Mouse (Mus musculus) kidney, embryonic 14.5 days (tissue): ENCODE measurements at regions not wholly inside any gene's neighbourhood (a gene's known extent, or its start where the extent isn't known, plus 50 kb on each side); places are given as distances from the start of the nearest gene placed in this dataset.

Experiments used
- ATAC-seq: fragments of 200-750 bp; cut with Nextera tagmentation; 2 replicates; pipeline ENCODE4 v1.8.0; 2017; ENCODE audit warnings: moderate number of reproducible peaks, mild to moderate bottlenecking, moderate TSS enrichment, moderate library complexity; ENCODE audit not compliant: low FRiP score, low TSS enrichment
- H3K27ac ChIP-seq: fragments of 300-500 bp; sonication (generic); 2 replicates; pipeline ENCODE4 v1.5.1; 2014; ENCODE audit warnings: low read depth, mild to moderate bottlenecking, low read length, moderate library complexity, mixed read lengths
- H3K27me3 ChIP-seq: fragments of 300-500 bp; sonication (generic); 2 replicates; pipeline ENCODE4 v1.6.1; 2014; ENCODE audit warnings: mild to moderate bottlenecking, low read length; ENCODE audit not compliant: control insufficient read depth, insufficient read depth
- H3K36me3 ChIP-seq: fragments of 300-500 bp; sonication (generic); 2 replicates; pipeline ENCODE4 v1.6.1; 2014; ENCODE audit warnings: low read length, mixed read lengths; ENCODE audit not compliant: control insufficient read depth, insufficient read depth
- H3K4me1 ChIP-seq: fragments of 300-500 bp; sonication (generic); 2 replicates; pipeline ENCODE4 v1.6.1; 2014; ENCODE audit warnings: low read length, mixed read lengths; ENCODE audit not compliant: control insufficient read depth, insufficient read depth
- H3K4me2 ChIP-seq: fragments of 300-500 bp; sonication (generic); replicated peaks from 2 replicates; pipeline ENCODE4 v1.6.1; 2014; ENCODE audit warnings: low read depth, mild to moderate bottlenecking, low read length
- H3K4me3 ChIP-seq: fragments of 300-500 bp; sonication (generic); 2 replicates; pipeline ENCODE4 v1.5.1; 2014; ENCODE audit warnings: mild to moderate bottlenecking, low read length
- H3K9ac ChIP-seq: fragments of 300-500 bp; sonication (generic); 2 replicates; pipeline ENCODE4 v1.6.1; 2014; ENCODE audit warnings: low read depth, mild to moderate bottlenecking, low read length, moderate library complexity
- H3K9me3 ChIP-seq: fragments of 300-500 bp; sonication (generic); 2 replicates; pipeline ENCODE4 v1.6.1; 2016; ENCODE audit warnings: low read length; ENCODE audit not compliant: control insufficient read depth
- WGBS: fragments of 180-500 bp; shearing (Covaris S2); extraction: QIAGEN DNeasy Blood & Tissue Kit; methylation state at CpG from one replicate; pipeline ENCODE4 v1.1.7; 2014; 5-methylcytosine and 5-hydroxymethylcytosine counted together

DNA sequence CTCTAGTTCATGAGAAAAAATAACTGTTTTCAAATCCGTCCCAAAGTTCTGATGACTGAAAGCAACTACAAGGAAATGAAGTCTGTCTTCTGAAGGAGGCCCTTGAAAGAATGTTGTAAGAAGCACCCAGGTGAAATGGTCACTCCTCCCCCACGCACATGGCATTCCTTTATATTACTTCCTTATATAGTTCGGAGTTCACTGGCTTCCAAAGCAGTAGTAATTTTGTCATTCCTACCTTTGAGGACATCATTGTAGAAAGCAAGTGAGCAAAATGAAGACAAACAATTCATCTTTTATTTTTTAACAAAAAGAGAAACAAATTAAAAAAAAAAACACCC is 115.1 kb downstream of the Bmp2 start:
- no peak overlapping the region for H3K27ac ChIP-seq
- WGBS: 54% methylated on average over 3 of the region's 3 CpGs
- no peaks in the 10 kb centered on the region for H3K36me3 ChIP-seq
- H3K27me3 ChIP-seq: no peaks in the 10 kb centered on the region
- ATAC-seq: no peak
- no peak overlapping the region for H3K4me3 ChIP-seq
- no peak overlapping the region for H3K4me2 ChIP-seq
- no peaks in the 10 kb centered on the region for H3K4me1 ChIP-seq
- no peak overlapping the region for H3K9ac ChIP-seq
- H3K9me3 ChIP-seq: no peaks in the 10 kb centered on the region

- WGBS: 79% methylated on average over 2 of the region's 2 CpGs
- H3K4me2 ChIP-seq: no peak overlapping the region
- ATAC-seq: no peak
- H3K27ac ChIP-seq: no peak overlapping the region
- H3K4me1 ChIP-seq: no peaks in the 10 kb centered on the region
- H3K9me3 ChIP-seq: no peaks in the 10 kb centered on the region
- no peak overlapping the region for H3K9ac ChIP-seq
- H3K36me3 ChIP-seq: no peaks in the 10 kb centered on the region
- no peak overlapping the region for H3K4me3 ChIP-seq
- H3K27me3 ChIP-seq: no peaks in the 10 kb centered on the region
These were observed 117.9 kb downstream of the Bmp2 start for GRCm38 (mm10) chr2:133669821-133670220.

GRCm38 (mm10) chr2:133671528-133671927 is 119.6 kb downstream of the Bmp2 start:
- no peaks in the 10 kb centered on the region for H3K4me1 ChIP-seq
- 80% methylated on average over 4 of the region's 4 CpGs for WGBS

DNA sequence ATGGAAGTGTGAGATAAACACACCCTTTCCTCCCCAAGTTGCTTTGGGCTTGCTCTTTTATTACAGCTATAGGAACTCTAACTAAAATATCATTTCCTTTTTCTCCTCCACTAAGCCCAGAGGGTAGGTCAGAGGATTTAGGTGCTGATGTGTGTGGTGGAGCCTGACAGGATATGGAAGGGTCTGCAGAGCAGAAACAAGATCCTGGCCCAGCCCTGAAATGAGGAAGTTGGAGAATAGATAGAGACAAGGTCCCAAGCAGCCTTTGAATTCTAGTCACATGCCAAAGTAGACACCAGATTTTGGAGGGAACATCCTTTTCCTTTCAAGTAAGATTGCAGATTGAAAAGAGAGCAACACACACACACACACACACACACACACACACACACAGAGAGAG is 132.4 kb downstream of the Bmp2 start:
- Histone ChIP-seq H3K27me3 (no peaks in the 10 kb centered on the region), H3K9me3 (no peaks in the 10 kb centered on the region), H3K4me2 (no peak overlapping the region), H3K27ac (no peak overlapping the region), H3K36me3 (no peaks in the 10 kb centered on the region), H3K4me3 (no peak overlapping the region), H3K4me1 (no peaks in the 10 kb centered on the region), H3K9ac (no peak overlapping the region)
- no peak for ATAC-seq

More at GRCm38 (mm10) chr2:133671528-133671927, 119.6 kb downstream of the Bmp2 start:
- no peak overlapping the region for H3K4me3 ChIP-seq
- no peaks in the 10 kb centered on the region for H3K27me3 ChIP-seq
- no peak for ATAC-seq
- H3K4me2 ChIP-seq: no peak overlapping the region
- H3K9me3 ChIP-seq: no peaks in the 10 kb centered on the region
- no peak overlapping the region for H3K27ac ChIP-seq
- H3K9ac ChIP-seq: no peak overlapping the region
- H3K36me3 ChIP-seq: no peaks in the 10 kb centered on the region

DNA sequence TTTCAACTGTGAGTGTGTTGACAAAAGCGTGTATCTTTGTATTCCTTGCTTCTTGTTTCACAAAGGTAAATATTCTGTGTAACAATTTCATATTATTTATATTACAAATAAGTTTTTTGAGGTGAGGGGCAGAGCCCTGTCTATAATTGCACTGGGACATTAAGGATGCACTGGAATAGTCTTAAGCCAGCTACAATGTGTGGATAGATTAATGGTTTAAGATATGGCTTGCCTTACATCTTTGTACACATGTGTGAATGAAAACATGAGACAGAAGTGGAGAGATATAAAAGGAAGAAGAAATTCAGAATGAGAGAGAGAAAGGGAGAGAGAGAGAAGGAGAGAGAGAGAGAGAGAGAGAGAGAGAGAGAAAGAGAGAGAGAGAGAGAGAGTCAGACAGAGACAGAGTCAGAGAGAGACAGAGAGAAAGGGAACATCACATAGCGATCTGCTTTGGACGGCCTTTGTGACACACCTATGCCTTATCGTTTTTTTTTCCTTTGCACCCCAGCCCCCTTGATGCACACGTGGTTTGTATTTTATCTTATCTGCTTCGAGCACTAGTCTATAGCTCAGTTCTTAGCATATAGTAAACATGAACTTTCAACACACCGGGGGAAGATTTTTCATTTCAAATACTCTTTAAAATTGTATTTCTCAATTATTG is 136.3 kb downstream of the Bmp2 start:
- H3K27me3 ChIP-seq: no peaks in the 10 kb centered on the region
- no peaks in the 10 kb centered on the region for H3K4me1 ChIP-seq
- no peaks in the 10 kb centered on the region for H3K9me3 ChIP-seq
- H3K4me3 ChIP-seq: no peak overlapping the region
- no peak overlapping the region for H3K27ac ChIP-seq
- no peak overlapping the region for H3K9ac ChIP-seq
- no peak overlapping the region for H3K4me2 ChIP-seq
- no peaks in the 10 kb centered on the region for H3K36me3 ChIP-seq
- ATAC-seq: no peak
- WGBS: 84% methylated on average over 7 of the region's 7 CpGs

DNA sequence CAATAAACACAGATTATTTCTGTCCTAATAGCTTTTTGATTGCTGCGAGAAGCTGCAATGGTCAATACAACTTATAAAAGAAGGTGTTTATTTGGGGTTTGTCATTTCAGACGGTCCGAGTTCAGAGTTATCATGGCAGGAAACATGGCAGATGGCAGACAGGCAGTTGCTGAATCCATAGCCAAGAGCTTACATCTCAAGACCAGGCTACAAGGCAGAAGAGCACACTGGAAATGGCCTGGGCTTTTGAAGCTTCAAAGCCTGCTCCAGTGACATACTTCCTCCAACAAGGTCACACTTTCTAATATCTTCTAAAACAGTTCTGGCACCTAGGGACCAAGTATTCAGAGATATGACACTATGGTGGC is 136.8 kb downstream of the Bmp2 start:
- no peaks in the 10 kb centered on the region for H3K27me3 ChIP-seq
- H3K9me3 ChIP-seq: no peaks in the 10 kb centered on the region
- ATAC-seq: no peak
- H3K4me1 ChIP-seq: no peaks in the 10 kb centered on the region
- H3K9ac ChIP-seq: no peak overlapping the region
- H3K27ac ChIP-seq: no peak overlapping the region
- no peaks in the 10 kb centered on the region for H3K36me3 ChIP-seq
- H3K4me2 ChIP-seq: no peak overlapping the region
- no peak overlapping the region for H3K4me3 ChIP-seq
- WGBS: 89% methylated on average over 3 of the region's 3 CpGs

GRCm38 (mm10) chr2:133708735-133709584 is 157.0 kb downstream of the Bmp2 start:
- no peak overlapping the region for H3K9ac ChIP-seq
- H3K4me3 ChIP-seq: no peak overlapping the region
- no peaks in the 10 kb centered on the region for H3K36me3 ChIP-seq
- H3K4me2 ChIP-seq: no peak overlapping the region
- H3K27me3 ChIP-seq: no peaks in the 10 kb centered on the region
- no peak overlapping the region for H3K27ac ChIP-seq
- 60% methylated on average over 8 of the region's 8 CpGs for WGBS
- no peaks in the 10 kb centered on the region for H3K4me1 ChIP-seq
- no peaks in the 10 kb centered on the region for H3K9me3 ChIP-seq
- no peak for ATAC-seq

DNA sequence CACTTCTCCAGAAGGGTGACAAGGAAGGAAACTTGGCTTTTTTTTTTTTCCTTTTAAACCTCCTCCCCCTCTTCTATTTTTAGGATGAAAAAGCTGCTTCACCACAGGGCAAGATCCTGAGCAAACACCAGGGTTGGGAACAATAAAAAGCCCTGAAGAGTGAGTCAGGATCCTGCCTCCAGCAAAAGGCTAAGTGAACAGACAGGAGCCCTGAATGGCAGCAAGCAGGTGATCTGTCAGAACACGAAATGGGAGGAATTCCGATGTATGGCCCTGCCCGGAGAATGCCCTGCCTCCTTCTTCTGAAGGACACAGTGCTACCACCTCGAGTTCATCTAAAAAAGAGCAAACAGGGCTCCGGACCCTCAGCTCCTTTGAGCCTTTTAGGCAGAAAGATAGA is 164.3 kb downstream of the Bmp2 start:
- H3K9ac ChIP-seq: no peak overlapping the region

GRCm38 (mm10) chr2:133717076-133717475 is 165.1 kb downstream of the Bmp2 start:
- Histone ChIP-seq H3K27ac (no peak overlapping the region), H3K4me2 (no peak overlapping the region), H3K36me3 (no peaks in the 10 kb centered on the region), H3K9ac (no peak overlapping the region), H3K9me3 (no peaks in the 10 kb centered on the region), H3K27me3 (no peaks in the 10 kb centered on the region), H3K4me3 (no peak overlapping the region), H3K4me1 (no peaks in the 10 kb centered on the region)
- WGBS: 27% methylated on average over 2 of the region's 2 CpGs
- peak; percentile 68; the same call in 1 of the 2 replicates for ATAC-seq

More for the DNA sequence above, 164.3 kb downstream of the Bmp2 start:
- H3K9me3 ChIP-seq: no peaks in the 10 kb centered on the region
- ATAC-seq: no peak
- H3K4me1 ChIP-seq: no peaks in the 10 kb centered on the region
- 69% methylated on average over 5 of the region's 5 CpGs for WGBS
- no peak overlapping the region for H3K4me3 ChIP-seq
- H3K27me3 ChIP-seq: no peaks in the 10 kb centered on the region
- no peak overlapping the region for H3K27ac ChIP-seq
- H3K36me3 ChIP-seq: no peaks in the 10 kb centered on the region
- no peak overlapping the region for H3K4me2 ChIP-seq
